Mouse (Mus musculus) right cerebral cortex, postnatal 25 days (tissue): Measurements from ENCODE around the gene Vtn.
"Not testable (repeated sequence)": the region's sequence is repeated elsewhere in the genome, so short reads cannot be mapped to it uniquely, and the experiment has no call there.

Experiments used
- DNase-seq: peaks from one replicate; pipeline ENCODE4 v3.0.0; 2022

Vtn gene

GRCm38 (mm10) chr11:78497544-78498522 is 1.1 kb upstream of the Vtn start, which contains the start of gene Sarm1:
Gene Sarm1, minus strand, starts transcription at chr11:78497754.
- peak; percentile 96 for DNase-seq

GRCm38 (mm10) chr11:78499543-78499942 is 652 bp downstream of the Vtn start:
- no peak for DNase-seq

GRCm38 (mm10) chr11:78500623-78501202 is 1.8 kb downstream of the Vtn start:
- no peak for DNase-seq

- no peak for DNase-seq
Measured at GRCm38 (mm10) chr11:78501529-78501928, 2.6 kb downstream of the Vtn start.

- no peak for DNase-seq
Measured at GRCm38 (mm10) chr11:78502909-78503650, 4.2 kb downstream of the Vtn start, which contains the start of gene Sebox. Gene Sebox, plus strand, starts transcription at chr11:78503447.

GRCm38 (mm10) chr11:78505430-78505829 is 6.5 kb downstream of the Vtn start:
- DNase-seq: no peak

GRCm38 (mm10) chr11:78509148-78509547 is 10.3 kb downstream of the Vtn start:
- DNase-seq: no peak

- peak; percentile 88 for DNase-seq
Measured at GRCm38 (mm10) chr11:78512025-78512957, 13.4 kb downstream of the Vtn start, which contains the start of the genes Tmem199 and Poldip2. Gene Tmem199, minus strand, starts transcription at chr11:78512172. Gene Poldip2, plus strand, starts transcription at chr11:78512193.

- no peak for DNase-seq
Measured at GRCm38 (mm10) chr11:78513106-78513790, 14.4 kb downstream of the Vtn start.

- DNase-seq: no peak
Measured at GRCm38 (mm10) chr11:78515549-78516325, 16.8 kb downstream of the Vtn start.

GRCm38 (mm10) chr11:78518931-78519330 is 20.0 kb downstream of the Vtn start:
- no peak for DNase-seq

GRCm38 (mm10) chr11:78521880-78522279 is 23.0 kb downstream of the Vtn start:
- DNase-seq: no peak

- no peak for DNase-seq
Measured at GRCm38 (mm10) chr11:78522481-78522997, 23.6 kb downstream of the Vtn start.

- no peak for DNase-seq
Measured at GRCm38 (mm10) chr11:78523241-78523955, 24.5 kb downstream of the Vtn start.

- no peak for DNase-seq
Measured at GRCm38 (mm10) chr11:78524838-78525237, 25.9 kb downstream of the Vtn start.

- DNase-seq: no peak
Measured at GRCm38 (mm10) chr11:78528714-78529113, 29.8 kb downstream of the Vtn start.

- DNase-seq: no peak
Measured at GRCm38 (mm10) chr11:78530001-78530400, 31.1 kb downstream of the Vtn start.

GRCm38 (mm10) chr11:78531046-78531445 is 32.2 kb downstream of the Vtn start:
- no peak for DNase-seq

- not testable (repeated sequence) for DNase-seq
Measured at GRCm38 (mm10) chr11:78531515-78531914, 32.6 kb downstream of the Vtn start.

- DNase-seq: no peak
Measured at GRCm38 (mm10) chr11:78534516-78534915, 35.6 kb downstream of the Vtn start.
